Mouse (Mus musculus): Measurements from ENCODE around the gene Igf1r.

DNA sequence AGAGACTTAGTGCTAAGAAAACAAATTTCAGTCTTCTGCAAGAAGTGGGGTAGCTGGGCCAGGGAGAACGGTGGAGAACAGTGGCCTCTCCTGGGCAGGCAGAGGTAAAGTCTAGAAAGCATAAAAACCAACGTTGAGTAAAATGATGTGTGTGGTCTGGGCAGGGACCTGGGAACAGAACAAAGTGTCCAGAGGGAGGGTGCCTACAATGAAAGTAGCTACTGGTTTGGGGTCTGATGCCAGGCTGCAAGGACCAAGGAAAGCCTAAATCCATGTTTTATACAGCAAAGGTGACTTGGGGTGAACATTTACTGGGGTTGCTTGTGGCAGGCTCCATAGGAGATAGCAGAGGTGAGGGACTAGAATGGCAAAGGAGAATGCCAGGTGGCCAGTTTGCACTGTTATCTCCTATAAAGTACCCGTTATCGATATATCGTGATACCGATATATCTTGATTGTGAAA, 175.2 kb downstream of the Igf1r start:
- TF ChIP-seq CTCF (IDR thresholded peaks at IDR 0.05; ENCODE audit: low read depth, low read length): no peak
- TF ChIP-seq TAL1 (conservative IDR thresholded peaks at IDR 0.05; ENCODE audit: low read depth, low read length): no peak
- TF ChIP-seq GATA1 (IDR thresholded peaks at IDR 0.05; ENCODE audit: borderline replicate concordance, low read length): no peak
- TF ChIP-seq GATA2 (IDR thresholded peaks at IDR 0.05; ENCODE audit: borderline replicate concordance, low read depth, low read length): no peak
